Mouse (Mus musculus) kidney, postnatal 4 days (tissue): ENCODE data around the gene Ttll1.

ENCODE experiments used
- DNase-seq, 2 experiments: peaks; one replicate each; pipeline ENCODE4 v3.0.0; 2021; ENCODE audit warnings: mixed read lengths in 2 of 2

The Ttll1 gene

GRCm38 (mm10) chr15:83510805-83511405 is at the start of gene Ttll1:
TSS of gene Ttll1 (minus strand) at chr15:83510893.
- peak; percentile 97 to 98 for DNase-seq

GRCm38 (mm10) chr15:83555161-83555974 is 44.7 kb upstream of the Ttll1 start:
- DNase-seq = peak; percentile 90 to 94

- DNase-seq = no peak
These were observed 43.1 kb upstream of the Ttll1 start for GRCm38 (mm10) chr15:83553831-83554230.

- DNase-seq = no peak
These were observed 39.4 kb upstream of the Ttll1 start for GRCm38 (mm10) chr15:83550137-83550536.

DNA sequence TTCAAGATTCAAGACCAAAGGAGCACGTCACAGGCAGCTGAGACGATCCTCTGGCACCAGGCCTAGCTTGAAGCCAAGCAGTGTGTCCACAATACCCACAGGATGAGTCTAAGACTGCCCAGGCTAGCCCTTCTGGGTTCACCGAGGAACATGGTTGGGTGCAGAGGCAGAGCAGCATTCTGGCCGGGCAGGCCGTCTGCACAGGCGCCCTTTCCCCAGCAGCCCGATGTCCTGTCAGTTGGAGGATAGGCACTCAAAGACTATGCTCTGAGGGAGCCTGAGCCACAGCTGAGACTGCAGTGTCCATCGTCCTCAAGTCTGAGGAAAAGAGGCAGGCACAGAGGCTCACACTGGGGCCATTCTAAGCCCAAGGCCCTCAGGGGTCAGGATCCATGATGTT is 36.5 kb upstream of the Ttll1 start:
- DNase-seq = no peak

GRCm38 (mm10) chr15:83546029-83546428 is 35.3 kb upstream of the Ttll1 start:
- no peak for DNase-seq

DNA sequence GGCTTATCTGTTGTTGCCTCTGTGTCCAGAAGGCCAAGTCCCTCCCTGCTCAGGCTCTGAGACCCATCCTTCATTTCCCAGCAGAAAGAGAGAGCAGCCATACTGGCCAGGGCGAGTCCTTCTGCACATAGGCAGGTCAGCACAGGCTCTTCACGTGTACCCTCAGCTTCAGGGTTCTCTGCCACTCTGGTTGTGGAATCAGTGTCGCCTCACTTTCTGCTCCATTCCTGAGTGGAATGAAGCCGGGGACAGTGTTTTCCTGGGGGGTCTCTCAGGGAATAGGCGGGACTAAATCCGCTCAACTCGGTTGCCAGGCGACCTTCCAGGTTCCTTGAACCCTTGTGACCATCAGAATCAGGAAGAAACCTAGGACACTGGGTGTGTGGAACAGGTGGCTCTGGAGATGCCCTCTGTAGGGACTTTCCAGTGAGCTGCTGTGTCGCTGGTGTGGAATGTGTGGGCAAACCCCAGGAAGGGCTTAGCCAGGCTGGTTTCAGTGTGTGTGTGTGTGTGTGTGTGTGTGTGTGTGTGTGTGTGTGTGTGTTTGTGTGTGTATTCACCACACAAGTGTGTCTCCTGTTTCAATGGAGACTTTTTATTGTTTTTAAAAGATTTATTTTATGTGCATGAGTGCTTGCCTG is 31.1 kb upstream of the Ttll1 start:
- no peak for DNase-seq

DNA sequence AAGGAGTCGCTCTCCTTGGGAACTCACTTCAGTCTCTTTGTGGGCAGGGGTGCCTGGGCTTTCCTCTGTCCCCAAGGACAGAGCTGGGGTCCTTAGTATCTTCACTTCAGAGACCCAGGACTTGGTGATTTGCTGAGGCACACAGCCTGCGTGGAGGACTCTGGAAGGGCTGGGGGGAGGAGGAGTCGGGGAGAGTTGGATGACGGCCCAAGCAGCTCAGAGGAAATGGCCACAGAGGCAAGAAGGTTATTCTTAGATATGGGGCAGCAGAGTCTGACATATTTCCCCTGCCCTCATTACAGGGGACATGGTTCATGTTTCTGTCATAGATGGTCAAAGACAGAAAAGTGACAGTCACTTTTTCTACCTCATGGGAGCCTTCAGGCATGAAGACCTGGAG is 29.2 kb upstream of the Ttll1 start:
- DNase-seq = peak; percentile 72 to 80

GRCm38 (mm10) chr15:83538855-83539254 is 28.2 kb upstream of the Ttll1 start:
- DNase-seq = no peak

DNA sequence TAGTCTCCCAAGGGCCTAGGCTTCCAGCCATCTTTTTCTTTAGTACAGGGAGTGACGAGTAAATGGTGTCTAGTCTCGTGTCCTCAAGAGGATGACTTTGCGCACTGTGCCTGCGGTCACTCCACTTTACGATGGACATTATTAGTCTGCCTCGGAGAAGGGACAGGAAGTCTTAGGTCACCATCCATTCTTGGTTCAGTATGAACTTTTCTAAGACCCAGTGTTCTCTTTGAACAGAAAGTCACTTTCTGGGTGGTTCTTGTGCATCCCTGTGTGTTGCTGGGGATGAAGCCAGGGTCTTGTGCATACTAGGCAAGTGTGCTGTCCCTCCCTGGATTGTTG is 25.2 kb upstream of the Ttll1 start:
- no peak for DNase-seq

GRCm38 (mm10) chr15:83534960-83535889 is 24.5 kb upstream of the Ttll1 start:
- DNase-seq = no peak

DNA sequence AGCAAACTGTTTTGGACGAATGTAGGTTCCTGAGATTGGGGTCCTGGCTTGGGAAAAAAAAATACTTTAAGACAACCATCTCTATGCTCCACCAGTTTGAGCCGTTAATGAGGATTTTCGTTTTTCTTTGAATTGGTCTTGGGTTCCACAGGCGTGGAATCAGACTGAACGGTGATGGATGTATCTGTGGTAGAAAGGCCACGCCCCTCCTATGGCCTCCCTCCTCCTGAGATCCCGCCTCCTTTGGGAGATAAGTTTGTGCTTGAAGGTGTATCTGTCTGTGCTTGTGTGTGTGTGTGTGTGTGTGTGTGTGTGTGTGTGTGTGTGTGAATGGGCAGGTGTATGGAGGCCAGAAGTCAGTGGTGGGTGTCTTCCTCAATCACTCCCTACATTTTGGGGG is 21.9 kb upstream of the Ttll1 start:
- DNase-seq = no peak

- DNase-seq = peak in 1 of 2 experiments; percentile 40
These were observed 21.3 kb upstream of the Ttll1 start for GRCm38 (mm10) chr15:83531961-83532469.

GRCm38 (mm10) chr15:83530688-83531087 is 20.0 kb upstream of the Ttll1 start:
- peak in 1 of 2 experiments; percentile 42 for DNase-seq

GRCm38 (mm10) chr15:83530233-83530632 is 19.5 kb upstream of the Ttll1 start:
- DNase-seq = peak; percentile 54 to 75

GRCm38 (mm10) chr15:83529765-83530164 is 19.1 kb upstream of the Ttll1 start:
- DNase-seq = peak; percentile 56 to 71

DNA sequence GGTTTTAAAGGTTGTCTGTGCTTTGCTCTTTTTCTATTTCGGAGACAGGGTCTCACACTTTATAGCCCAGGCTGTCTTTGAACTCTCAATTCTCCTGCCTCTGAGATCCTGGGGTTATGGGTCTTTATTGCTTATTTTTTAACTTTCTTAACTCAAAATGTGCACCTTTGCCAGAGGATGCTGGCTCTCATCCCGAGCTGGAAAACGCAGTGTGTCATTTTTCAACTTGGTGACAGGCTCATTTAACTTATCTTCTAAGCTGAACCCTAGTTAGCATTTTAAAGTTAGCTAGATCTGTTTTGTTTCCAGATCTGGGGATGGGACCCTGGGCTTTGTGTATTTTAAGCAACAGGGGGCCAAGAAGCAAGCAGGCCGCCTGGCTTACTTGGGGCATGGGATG is 18.2 kb upstream of the Ttll1 start:
- DNase-seq = no peak

GRCm38 (mm10) chr15:83527747-83528146 is 17.1 kb upstream of the Ttll1 start:
- no peak for DNase-seq

GRCm38 (mm10) chr15:83527092-83527437 is 16.4 kb upstream of the Ttll1 start:
- no peak for DNase-seq

- peak; percentile 73 to 81 for DNase-seq
These were observed 15.9 kb upstream of the Ttll1 start, which contains the start of gene Bik for GRCm38 (mm10) chr15:83526424-83527091. TSS of gene Bik (plus strand) at chr15:83526862.

- no peak for DNase-seq
These were observed 13.6 kb upstream of the Ttll1 start for GRCm38 (mm10) chr15:83524333-83524729.
